Mouse (Mus musculus): ENCODE data around the gene Eme1. TPM values are rescaled to one million over a fixed set of nuclear protein-coding genes. Genes with fewer than 3 reads are reported as not detected.
"Not testable (repeated sequence)": the region's sequence is repeated elsewhere in the genome, so short reads cannot be mapped to it uniquely, and the experiment has no call there.

Eme1 gene
- polyA plus RNA-seq, 1 experiment from 2014 or later, result 11.6 TPM

DNA sequence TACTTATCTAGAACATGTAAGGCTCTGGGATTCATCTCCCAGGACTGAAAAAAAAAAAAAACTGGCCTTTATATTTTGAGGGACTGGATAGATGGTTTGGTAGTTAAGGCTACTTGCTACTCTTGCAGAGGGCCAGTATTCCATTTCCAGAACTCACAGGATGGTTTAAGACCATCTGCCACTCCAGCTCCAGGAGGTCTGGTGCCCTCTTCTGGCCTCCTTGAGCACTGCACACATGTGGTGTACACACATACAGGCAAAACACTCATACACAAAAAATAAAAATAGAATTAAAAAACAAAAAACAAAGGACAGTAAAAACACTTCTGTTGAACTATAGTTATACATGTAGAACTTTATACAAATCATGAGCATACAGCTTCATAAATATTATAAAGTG, 26.9 kb upstream of the Eme1 start:
- no peak for ATAC-seq
- Histone ChIP-seq H3K27me3 (no peaks in the 10 kb centered on the region), H3K27ac (no peak overlapping the region), H3K9me3 (no peaks in the 10 kb centered on the region), H3K4me2 (replicated peaks) (no peak overlapping the region), H3K9ac (replicated peaks) (no peak overlapping the region), H3K36me3 (no peaks in the 10 kb centered on the region), H3K4me1 (replicated peaks) (peaks cover 23% of the 10 kb centered on the region), H3K4me3 (replicated peaks) (no peak overlapping the region)

DNA sequence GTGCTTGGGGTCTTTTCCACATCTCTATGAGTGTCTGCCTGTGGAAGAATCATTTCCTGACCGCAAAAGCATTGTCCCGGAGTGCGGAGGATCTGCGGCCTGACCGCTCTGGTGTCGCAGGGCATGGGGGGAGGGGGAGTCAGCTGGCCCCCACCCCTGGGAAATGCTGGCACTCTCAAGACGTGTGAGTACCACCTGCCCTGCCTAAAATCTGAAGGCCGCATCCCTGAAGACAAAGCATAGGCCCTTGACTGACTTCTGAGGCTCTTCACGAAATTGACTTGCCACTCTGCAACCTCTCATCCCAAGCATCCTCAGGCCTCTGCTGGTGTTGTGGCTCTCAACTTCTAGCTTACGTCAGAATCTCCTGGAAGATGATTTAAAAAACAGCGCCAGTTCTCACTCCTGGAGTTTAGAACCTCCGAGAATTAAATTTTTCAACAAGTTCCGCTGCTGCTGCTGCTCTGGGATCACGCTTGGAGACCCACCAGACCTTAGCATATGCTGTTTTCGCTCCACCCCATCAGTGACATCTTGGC, 23.9 kb upstream of the Eme1 start:
- ATAC-seq, result peak; percentile 82; the same call in 1 of the 2 replicates
- peak overlapping the region; percentile 69 for H3K9ac ChIP-seq (replicated peaks)
- H3K4me2 ChIP-seq (replicated peaks), result peak overlapping the region; percentile 77
- H3K27ac ChIP-seq, result peak overlapping the region; percentile 92
- H3K27me3 ChIP-seq, result no peaks in the 10 kb centered on the region
- H3K9me3 ChIP-seq, result no peaks in the 10 kb centered on the region
- no peaks in the 10 kb centered on the region for H3K36me3 ChIP-seq
- H3K4me1 ChIP-seq (replicated peaks), result peaks cover 25% of the 10 kb centered on the region
- WGBS, result 32% methylated on average over 15 of the region's 15 CpGs
- H3K4me3 ChIP-seq (replicated peaks), result peak overlapping the region; percentile 79

DNA sequence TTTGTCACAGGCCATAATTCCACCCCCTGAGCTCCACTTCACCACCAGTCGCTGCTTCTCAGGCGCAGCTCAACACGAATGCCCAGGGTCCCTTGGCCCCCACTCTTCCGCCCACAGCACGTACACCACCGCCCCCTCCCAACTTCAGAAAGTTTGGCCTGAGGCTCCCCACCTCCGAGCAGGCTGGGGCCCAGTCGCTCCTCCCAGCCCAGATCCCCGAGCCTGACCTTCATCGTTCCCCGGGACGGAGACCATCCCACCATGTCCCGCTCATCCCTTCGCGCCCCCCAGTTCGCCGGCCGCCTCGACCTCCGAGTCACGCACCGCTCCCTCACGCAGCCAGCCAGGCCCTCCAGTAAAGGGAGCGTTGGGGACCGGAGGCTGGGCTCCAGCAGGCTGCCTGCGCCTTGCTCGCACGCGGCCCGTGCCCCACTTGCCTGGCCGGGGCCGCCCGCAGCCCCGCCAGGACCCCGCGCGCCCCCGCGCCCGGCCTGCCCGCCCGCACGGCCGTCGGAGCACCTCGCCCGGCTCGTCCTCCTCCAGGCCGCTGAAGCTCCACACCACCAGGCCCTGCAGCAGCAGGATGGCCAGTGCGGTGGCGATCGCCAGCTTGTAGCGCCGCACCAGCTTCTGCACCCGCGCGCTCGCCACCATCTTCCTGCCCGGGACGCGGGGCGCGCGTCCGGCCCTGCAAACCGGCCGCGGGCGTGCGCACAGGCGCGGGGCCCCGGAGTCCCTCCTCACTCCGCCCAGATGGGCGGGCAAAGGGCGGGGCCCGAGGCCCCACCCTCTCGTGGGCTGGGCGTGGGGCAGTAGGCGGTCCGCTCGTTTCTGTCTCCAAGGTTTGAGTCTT, 23.2 kb upstream of the Eme1 start, which contains the start of gene Xylt2:
Gene Xylt2, minus strand, starts transcription at position 762 of the 853 bp plus-strand sequence.
- Histone ChIP-seq H3K4me2 (replicated peaks) (peak within 1 kb of the TSS; percentile 77), H3K27me3 (no peaks in the 10 kb centered on the region), H3K36me3 (no peaks in the 10 kb centered on the region), H3K9ac (replicated peaks) (peak within 1 kb of the TSS; percentile 90), H3K4me1 (replicated peaks) (peaks cover 31% of the 10 kb centered on the region), H3K9me3 (no peaks in the 10 kb centered on the region), H3K4me3 (replicated peaks) (peak within 1 kb of the TSS; percentile 79), H3K27ac (peak within 1 kb of the TSS; percentile 92)
- ATAC-seq, result peak; percentile 96
- WGBS, result under 1% methylated on average over 80 of the region's 82 CpGs

DNA sequence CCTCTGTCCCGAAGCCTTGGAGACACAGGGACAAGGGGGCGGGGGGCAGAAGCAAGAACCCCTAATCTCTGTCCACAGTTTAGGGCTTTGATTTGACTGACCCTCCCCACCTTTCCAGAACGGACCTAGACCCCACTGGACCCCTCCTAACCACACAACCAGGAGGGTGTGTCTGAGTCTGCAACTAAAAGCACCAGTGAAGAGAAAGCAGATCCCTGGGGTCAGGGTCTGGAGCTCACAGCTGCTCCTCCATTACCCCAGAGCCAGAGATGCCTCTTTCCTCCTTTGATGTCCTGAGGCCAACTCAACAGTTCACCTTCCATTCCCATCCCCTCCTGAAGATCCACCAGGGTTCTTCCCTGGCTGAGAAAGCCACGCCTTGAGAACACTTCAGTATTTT, 22.5 kb upstream of the Eme1 start:
- WGBS, result 45% methylated on average over 4 of the region's 4 CpGs
- H3K27ac ChIP-seq, result no peak overlapping the region

DNA sequence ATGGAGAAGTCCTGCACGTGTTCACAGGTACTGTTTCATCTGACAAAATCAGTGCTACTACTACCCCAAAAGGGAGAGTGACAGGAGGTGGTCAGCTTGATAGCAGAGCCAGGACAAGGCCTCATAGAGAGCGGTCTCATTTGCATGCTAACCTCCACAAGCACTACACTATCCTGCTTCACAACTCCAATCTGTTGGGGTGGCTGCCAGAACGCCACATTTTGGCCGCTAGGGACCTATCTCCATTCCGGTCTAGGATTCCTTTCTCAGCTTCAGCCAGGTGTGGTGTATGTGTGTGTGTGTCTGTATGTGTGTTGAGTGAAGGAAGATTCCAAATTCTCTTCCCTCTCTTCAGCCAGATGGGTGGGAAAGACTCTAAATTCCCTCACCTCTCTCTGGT, 21.7 kb upstream of the Eme1 start:
- peaks cover 3% of the 10 kb centered on the region for H3K36me3 ChIP-seq
- no peak overlapping the region for H3K27ac ChIP-seq
- peaks cover 31% of the 10 kb centered on the region for H3K4me1 ChIP-seq (replicated peaks)
- no peak overlapping the region for H3K4me2 ChIP-seq (replicated peaks)
- peak overlapping the region; percentile 16; the same call in 1 of the 2 replicates for H3K9ac ChIP-seq (replicated peaks)
- peak overlapping the region; percentile 79; the same call in 1 of the 2 replicates for H3K4me3 ChIP-seq (replicated peaks)
- H3K27me3 ChIP-seq, result no peaks in the 10 kb centered on the region
- 82% methylated on average over 5 of the region's 5 CpGs for WGBS
- ATAC-seq, result no peak
- H3K9me3 ChIP-seq, result no peaks in the 10 kb centered on the region

More for the DNA sequence above, 22.5 kb upstream of the Eme1 start:
- Histone ChIP-seq H3K4me3 (replicated peaks) (peak overlapping the region; percentile 79), H3K9ac (replicated peaks) (peak overlapping the region; percentile 90), H3K27me3 (no peaks in the 10 kb centered on the region), H3K4me2 (replicated peaks) (peak overlapping the region; percentile 77), H3K36me3 (no peaks in the 10 kb centered on the region), H3K4me1 (replicated peaks) (peaks cover 31% of the 10 kb centered on the region), H3K9me3 (no peaks in the 10 kb centered on the region)
- ATAC-seq, result peak; percentile 2; the same call in 1 of the 2 replicates

DNA sequence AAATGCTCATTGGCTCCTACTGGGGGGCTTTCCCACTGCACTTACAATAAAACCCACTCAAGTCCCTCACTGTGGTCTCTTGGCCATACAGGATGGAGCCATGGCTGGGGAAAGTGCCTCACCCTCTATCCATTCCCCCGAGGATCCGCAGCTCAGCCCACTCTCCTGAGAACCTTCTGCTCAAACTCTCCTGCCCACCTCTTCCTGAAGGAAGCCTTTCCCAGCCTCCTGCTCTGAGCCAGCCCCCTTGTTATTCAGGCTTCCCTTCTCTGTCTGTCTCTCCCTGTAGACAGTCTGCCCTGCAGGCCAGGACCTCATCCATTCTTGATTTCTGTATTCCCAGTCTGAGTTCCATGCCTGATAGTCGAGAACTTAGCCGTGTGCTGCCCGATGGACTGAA, 21.2 kb upstream of the Eme1 start:
- Histone ChIP-seq H3K27me3 (no peaks in the 10 kb centered on the region), H3K36me3 (peaks cover 7% of the 10 kb centered on the region), H3K4me2 (replicated peaks) (no peak overlapping the region), H3K4me1 (replicated peaks) (peaks cover 31% of the 10 kb centered on the region), H3K9me3 (no peaks in the 10 kb centered on the region), H3K4me3 (replicated peaks) (no peak overlapping the region), H3K9ac (replicated peaks) (peak overlapping the region; percentile 16; the same call in 1 of the 2 replicates), H3K27ac (no peak overlapping the region)
- 91% methylated on average over 5 of the region's 5 CpGs for WGBS
- ATAC-seq, result no peak

DNA sequence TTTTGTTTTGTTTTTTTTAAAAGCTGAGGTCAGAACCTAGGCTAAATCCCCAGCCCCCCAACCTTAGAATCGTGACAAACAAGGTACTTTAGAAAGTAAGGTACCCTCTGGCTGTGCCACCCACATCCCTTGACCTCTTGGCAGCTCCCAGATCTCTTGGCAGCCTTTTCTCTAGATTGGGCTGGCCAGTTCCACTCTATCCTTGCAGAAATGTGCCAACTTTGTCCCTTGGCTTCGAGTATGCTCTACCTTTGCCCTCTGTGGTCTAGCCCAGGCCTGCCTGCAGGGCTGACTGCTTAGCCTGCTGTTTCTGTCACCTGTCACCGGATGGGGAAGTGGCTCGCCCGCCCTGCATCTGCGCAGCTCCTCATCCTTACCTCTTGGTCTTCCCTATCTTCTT, 11.5 kb upstream of the Eme1 start:
- H3K36me3 ChIP-seq, result peaks cover 96% of the 10 kb centered on the region

DNA sequence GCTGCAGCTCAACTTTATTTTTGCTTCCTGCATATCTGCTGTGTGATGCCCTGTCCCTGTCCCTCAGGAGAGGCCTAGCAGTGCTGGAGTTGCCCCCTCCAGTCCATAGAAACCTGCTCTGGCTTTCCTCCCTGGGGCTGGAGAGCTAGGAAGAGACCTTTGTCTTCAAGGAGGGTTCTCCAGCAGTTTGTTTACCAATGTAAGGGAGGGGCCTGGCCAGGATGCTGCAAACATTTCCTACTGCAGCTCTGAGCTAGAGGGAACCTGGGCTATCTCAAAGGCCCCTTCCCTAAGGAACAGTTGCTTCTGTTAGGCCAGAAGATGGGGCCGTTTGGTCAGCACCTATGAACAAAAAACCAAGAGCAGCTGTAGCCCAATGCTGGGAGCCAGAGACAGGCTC, 7.6 kb upstream of the Eme1 start:
- H3K27ac ChIP-seq, result no peak overlapping the region
- ATAC-seq, result no peak
- no peak overlapping the region for H3K9ac ChIP-seq (replicated peaks)
- no peak overlapping the region for H3K4me2 ChIP-seq (replicated peaks)
- no peaks in the 10 kb centered on the region for H3K4me1 ChIP-seq (replicated peaks)
- H3K4me3 ChIP-seq (replicated peaks), result no peak overlapping the region
- H3K9me3 ChIP-seq, result no peaks in the 10 kb centered on the region
- 56% methylated on average over 1 of the region's 1 CpGs for WGBS
- no peaks in the 10 kb centered on the region for H3K27me3 ChIP-seq
- H3K36me3 ChIP-seq, result peaks cover 92% of the 10 kb centered on the region

More for the DNA sequence above, 11.5 kb upstream of the Eme1 start:
- Histone ChIP-seq H3K4me1 (replicated peaks) (no peaks in the 10 kb centered on the region), H3K27me3 (no peaks in the 10 kb centered on the region), H3K9me3 (no peaks in the 10 kb centered on the region), H3K4me2 (replicated peaks) (no peak overlapping the region), H3K4me3 (replicated peaks) (no peak overlapping the region), H3K27ac (no peak overlapping the region), H3K9ac (replicated peaks) (no peak overlapping the region)
- ATAC-seq, result no peak
- 96% methylated on average over 6 of the region's 6 CpGs for WGBS

DNA sequence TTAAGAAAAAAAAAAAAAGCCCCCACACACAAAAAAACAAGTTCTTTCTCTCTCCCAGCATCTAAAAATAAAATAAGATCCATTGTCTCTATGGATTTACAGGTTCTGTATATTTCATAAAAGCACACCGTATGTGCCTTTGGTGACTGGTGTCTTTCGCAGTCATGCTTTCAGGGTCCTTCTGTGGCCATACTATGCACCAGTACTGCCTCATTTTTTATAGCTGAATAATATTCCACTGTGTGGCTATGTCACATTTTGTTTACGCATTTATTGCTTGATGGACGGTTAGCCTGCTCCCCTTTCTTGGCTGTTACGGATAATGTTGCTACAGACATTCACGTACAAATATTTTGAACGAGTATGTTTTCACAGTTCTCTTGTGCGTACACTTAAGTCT, 791 bp downstream of the Eme1 start:
- Histone ChIP-seq H3K9ac (replicated peaks) (0 out of 2 replicates have a peak overlapping the region, but pooled peaks have one; percentile 71), H3K27me3 (no peaks in the 10 kb centered on the region), H3K27ac (no peak overlapping the region), H3K4me1 (replicated peaks) (peaks cover 19% of the 10 kb centered on the region), H3K9me3 (no peaks in the 10 kb centered on the region), H3K4me3 (replicated peaks) (peak overlapping the region; percentile 64), H3K4me2 (replicated peaks) (peak overlapping the region; percentile 74), H3K36me3 (peaks cover 31% of the 10 kb centered on the region)
- ATAC-seq, result no peak
- 51% methylated on average over 8 of the region's 8 CpGs for WGBS

DNA sequence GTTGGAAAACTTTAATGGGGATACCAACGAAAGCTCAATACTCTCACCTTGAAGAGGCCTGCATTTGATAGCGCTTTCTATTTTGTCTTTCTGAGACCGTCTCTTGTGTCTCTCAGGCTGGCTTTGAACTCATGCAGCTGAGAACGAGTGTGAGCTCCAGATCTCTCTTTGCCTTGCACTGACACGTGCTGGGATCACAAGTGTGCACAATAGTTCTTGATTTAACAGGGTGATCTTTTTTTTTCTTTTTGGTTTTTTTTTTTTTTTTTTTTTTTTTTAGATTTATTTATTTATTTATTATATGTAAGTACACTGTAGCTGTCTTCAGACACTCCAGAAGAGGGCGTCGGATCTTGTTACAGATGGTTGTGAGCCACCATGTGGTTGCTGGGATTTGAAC, 2.5 kb downstream of the Eme1 start:
- not testable (repeated sequence) for H3K9me3 ChIP-seq; H3K27me3 ChIP-seq; H3K4me2 ChIP-seq (replicated peaks); H3K27ac ChIP-seq; ATAC-seq; H3K9ac ChIP-seq (replicated peaks); H3K4me3 ChIP-seq (replicated peaks)
- 95% methylated on average over 5 of the region's 7 CpGs for WGBS
- Histone ChIP-seq H3K36me3 (peaks cover 35% of the 10 kb centered on the region), H3K4me1 (replicated peaks) (peaks cover 19% of the 10 kb centered on the region)

DNA sequence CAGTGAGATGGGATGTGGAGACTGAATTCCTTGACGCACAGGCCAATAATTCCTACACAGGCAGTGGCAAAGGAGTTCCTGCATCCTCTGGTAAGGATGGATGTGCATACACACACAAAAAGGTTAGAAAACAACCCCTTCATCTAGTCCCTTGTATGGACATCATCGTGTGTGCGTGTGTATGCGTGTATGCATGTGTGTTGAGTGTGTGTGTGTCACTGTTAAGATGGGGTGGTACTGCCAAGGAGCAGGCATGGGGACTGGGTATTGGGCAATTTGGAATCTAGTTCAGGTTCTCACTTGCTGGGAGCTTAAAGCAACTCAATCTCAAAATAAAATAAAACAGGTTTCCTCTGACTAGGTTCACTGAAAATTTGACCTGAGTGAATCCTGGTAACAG, 7.3 kb downstream of the Eme1 start:
- Histone ChIP-seq H3K27me3 (no peaks in the 10 kb centered on the region), H3K4me3 (replicated peaks) (no peak overlapping the region), H3K4me2 (replicated peaks) (no peak overlapping the region), H3K36me3 (peaks cover 82% of the 10 kb centered on the region), H3K9me3 (no peaks in the 10 kb centered on the region), H3K27ac (no peak overlapping the region), H3K4me1 (replicated peaks) (no peaks in the 10 kb centered on the region), H3K9ac (replicated peaks) (no peak overlapping the region)
- WGBS, result 95% methylated on average over 4 of the region's 4 CpGs
- no peak for ATAC-seq

DNA sequence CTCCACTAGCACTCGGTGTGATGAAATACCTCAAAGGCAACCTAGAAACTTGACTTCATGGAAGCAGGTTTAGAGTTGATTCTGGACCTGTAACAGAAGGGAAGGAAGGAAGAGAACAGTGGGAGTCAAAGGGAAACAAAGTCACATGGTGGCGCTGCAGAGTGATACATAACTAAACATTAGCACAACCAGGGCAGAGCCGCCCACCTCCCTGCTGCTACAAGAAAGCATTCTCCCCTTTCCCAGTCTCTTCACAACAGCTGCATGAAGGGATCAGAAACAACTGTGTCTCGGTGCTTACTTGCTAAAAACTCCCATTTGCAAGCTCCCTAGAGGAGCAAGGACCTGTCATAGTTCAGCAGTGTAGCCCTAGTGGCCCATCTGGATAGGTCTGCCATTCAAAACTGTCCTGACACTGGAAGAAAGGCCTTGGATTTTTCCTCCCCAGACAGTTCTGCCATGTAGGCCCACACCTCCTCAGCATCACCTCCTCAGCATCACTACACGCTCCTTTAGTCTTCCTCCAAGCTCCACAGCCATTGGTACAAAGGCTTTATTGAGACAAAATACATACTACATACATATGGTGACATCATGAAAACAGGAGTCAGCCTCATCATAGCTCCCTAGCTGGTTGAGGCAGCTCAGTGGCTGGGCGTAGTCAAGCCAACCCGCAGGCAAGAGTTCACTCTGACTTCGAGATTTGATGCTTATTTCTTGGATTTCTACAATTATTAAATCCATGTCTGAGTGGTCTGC, 9.1 kb downstream of the Eme1 start:
- peaks cover 88% of the 10 kb centered on the region for H3K36me3 ChIP-seq
- 90% methylated on average over 8 of the region's 8 CpGs for WGBS
- no peak for ATAC-seq
- no peak overlapping the region for H3K9ac ChIP-seq (replicated peaks)
- no peak overlapping the region for H3K4me3 ChIP-seq (replicated peaks)
- no peak overlapping the region for H3K27ac ChIP-seq
- no peaks in the 10 kb centered on the region for H3K4me1 ChIP-seq (replicated peaks)
- no peaks in the 10 kb centered on the region for H3K9me3 ChIP-seq
- no peaks in the 10 kb centered on the region for H3K27me3 ChIP-seq
- no peak overlapping the region for H3K4me2 ChIP-seq (replicated peaks)

Measured in midbrain, embryonic 13.5 days (tissue).